Mouse (Mus musculus): ENCODE measurements around the gene Nusap1. TPM values are rescaled to one million over a fixed set of nuclear protein-coding genes. Genes with fewer than 3 reads are reported as not detected.
"Not testable (repeated sequence)": the region's sequence is repeated elsewhere in the genome, so short reads cannot be mapped to it uniquely, and the experiment has no call there.

Gene Nusap1
- total RNA-seq, 2 experiments from 2014 or later, result 1.1 to 1.5 TPM

GRCm38 (mm10) chr2:119636781-119637180 lies 18.7 kb downstream of the Nusap1 start:
- intact Hi-C loops (cut with DNase I), result no loop called here
- DNase-seq (ENCODE audit: low spot score), result no peak

DNA sequence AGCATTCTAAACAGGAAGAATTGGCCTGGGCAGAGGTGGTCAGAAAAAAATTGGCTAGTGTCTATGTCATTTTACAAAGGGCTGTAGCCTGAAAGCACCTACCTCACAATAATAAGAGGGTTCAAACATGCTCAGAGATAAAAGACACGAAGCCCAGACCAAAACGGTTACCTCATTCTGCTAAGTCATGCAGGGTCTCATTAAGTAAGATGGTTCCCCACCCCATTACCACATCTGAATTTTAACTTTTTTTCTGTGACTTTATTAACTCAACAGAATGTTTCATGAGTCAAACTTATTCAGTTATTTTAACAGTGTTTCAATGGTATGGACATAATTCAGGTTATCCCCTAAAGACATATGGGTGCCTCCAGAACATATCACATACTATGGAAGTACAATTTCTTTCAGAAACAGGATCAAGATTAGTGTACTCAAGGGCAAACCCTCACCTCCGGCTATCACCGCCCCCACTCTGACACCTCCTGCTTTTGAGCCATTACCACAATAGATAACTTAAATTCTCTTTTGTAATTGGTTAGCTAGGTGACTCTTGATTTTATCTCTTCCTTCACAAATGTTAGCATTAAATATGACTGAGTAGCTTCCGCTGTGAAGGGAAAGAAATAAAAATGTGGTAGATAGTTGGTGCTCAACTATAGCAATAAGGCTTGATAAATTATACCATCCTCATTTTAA lies 23.3 kb downstream of the Nusap1 start:
- intact Hi-C loops (cut with DNase I), result no loop called here
- no peak for DNase-seq (ENCODE audit: low spot score)

DNA sequence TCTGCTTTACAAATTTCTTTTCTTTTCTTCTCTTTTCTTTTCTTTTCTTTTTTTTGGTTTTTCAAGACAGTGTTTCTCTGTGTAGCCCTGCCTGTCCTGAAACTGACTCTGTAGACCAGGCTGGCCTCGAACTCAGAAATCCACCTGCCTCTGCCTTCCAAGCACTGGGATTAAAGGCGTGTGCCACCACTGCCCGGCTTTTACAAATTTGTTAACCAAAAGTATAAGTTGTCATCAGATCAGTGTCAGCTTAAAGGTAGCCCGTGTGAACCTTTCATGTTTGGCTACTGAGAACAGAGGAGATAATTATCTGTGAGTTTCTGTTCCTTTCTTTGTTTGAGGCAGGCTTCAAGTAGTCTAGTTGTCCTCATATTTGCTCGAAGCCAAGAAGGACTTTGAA lies 26.2 kb downstream of the Nusap1 start:
- intact Hi-C loops (cut with DNase I), result no loop called here
- no peak for DNase-seq (ENCODE audit: low spot score)

GRCm38 (mm10) chr2:119662220-119663182 lies 44.4 kb downstream of the Nusap1 start, which contains the start of gene Ndufaf1:
Gene Ndufaf1 (minus strand): TSS chr2:119662827.
- intact Hi-C loops (cut with DNase I), result loop anchor here (5.0 kb wide), 1 partner anchor 65 kb away; no protein-coding TSS in a partner anchor
- DNase-seq (ENCODE audit: low spot score), result peak; percentile 61

DNA sequence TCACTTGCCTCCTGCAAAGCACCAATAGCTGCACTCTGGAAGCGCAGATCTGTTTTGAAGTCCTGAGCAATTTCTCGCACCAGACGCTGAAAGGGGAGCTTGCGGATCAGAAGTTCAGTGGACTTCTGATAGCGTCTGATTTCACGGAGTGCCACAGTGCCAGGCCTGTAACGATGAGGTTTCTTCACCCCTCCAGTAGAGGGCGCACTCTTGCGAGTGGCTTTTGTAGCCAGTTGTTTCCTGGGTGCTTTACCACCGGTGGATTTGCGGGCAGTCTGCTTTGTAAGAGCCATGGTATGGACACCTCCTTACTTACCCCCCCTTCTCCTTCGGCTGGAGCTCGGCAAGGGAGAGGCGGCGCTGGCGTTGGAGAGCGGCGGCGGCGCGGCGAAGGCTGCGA lies 47.6 kb downstream of the Nusap1 start:
- intact Hi-C loops (cut with DNase I); DNase-seq (ENCODE audit: low spot score): not testable (repeated sequence)

- no peak for DNase-seq (ENCODE audit: low spot score)
- intact Hi-C loops (cut with DNase I), result no loop called here
These were observed 50.9 kb downstream of the Nusap1 start for GRCm38 (mm10) chr2:119669010-119669409.

- peak; percentile 86 for DNase-seq (ENCODE audit: low spot score)
- intact Hi-C loops (cut with DNase I), result loop anchor here (5.0 kb wide), 1 partner anchor 132 kb away; no protein-coding TSS in a partner anchor
These were observed 56.6 kb downstream of the Nusap1 start, which contains the start of gene Rtf1 for GRCm38 (mm10) chr2:119674525-119675214. Gene Rtf1 (plus strand): TSS chr2:119675068.

- intact Hi-C loops (cut with DNase I), result no loop called here
- no peak for DNase-seq (ENCODE audit: low spot score)
These were observed 57.2 kb downstream of the Nusap1 start for GRCm38 (mm10) chr2:119675215-119675784.

GRCm38 (mm10) chr2:119675831-119676230 lies 57.7 kb downstream of the Nusap1 start:
- DNase-seq (ENCODE audit: low spot score), result no peak
- intact Hi-C loops (cut with DNase I), result no loop called here

DNA sequence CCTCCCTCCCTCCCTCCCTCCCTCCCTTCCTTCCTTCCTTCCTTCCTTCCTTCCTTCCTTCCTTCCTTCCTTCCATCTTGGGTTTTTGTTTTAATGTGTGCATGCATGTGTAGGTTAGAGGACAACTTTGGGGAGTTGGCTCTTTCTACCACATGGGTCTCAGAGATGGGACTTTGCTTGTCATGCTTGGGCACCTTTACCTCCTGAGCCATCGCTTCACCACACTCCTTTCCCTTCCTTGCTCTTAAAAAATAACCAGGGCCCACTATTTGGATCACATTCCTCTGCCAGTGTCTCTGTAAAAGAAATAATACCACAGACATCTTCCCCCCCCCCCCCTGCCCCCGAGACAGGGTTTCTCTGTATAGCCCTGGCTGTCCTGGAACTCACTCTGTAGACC lies 65.6 kb downstream of the Nusap1 start:
- intact Hi-C loops (cut with DNase I), result no loop called here
- no peak for DNase-seq (ENCODE audit: low spot score)

DNA sequence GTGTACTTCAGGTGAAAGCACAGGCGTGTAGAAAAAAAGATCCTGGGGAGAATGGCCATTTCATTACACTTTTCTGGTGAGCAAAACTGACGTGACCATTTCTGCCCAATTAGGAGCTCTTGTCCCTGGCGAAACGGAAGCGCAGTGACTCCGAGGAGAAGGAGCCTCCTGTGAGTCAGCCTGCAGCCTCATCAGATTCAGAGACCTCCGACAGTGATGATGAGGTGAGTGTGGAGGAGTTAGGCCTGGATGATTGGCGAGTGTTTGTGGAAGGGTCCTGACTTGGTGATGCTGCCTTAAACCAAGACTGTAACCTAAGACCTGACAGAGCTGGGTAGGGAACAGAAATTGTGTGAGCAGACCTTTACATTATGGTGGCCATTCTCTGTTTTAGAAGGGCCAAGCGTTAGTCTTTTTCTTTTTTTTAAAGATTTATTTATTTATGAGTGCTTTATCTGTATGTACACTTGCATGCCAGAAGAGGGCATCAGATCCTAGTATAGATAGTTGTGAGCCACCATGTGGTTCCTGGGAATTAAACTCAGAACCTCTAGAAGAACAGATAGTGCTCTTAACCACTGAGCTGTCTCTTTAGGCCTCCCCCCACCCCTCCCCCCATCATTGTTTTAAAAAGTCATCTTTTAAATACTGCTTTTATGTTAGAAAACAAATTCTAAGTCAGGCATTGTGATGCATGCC lies 74.1 kb downstream of the Nusap1 start:
- intact Hi-C loops (cut with DNase I), result no loop called here
- DNase-seq (ENCODE audit: low spot score), result no peak

DNA sequence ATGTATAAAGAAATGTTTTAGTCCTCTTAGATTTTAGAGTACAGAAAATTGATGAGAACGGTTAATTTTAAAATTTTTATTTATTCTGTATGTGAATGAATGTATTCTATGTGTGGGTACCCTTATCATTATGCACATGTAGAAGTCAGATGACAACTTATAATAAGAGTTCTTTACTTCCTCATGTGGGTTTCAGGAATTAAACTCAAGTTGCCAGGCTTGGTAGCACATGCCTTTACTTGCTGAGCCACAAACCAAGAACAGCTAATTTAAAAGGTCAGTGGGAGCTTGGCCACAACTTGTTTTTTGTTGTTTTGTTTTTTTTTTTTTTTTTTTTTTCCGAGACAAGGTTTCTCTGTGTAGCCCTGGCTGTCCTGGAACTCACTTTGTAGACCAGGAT lies 76.7 kb downstream of the Nusap1 start:
- intact Hi-C loops (cut with DNase I), result no loop called here
- DNase-seq (ENCODE audit: low spot score), result no peak

GRCm38 (mm10) chr2:119696111-119696510 lies 78.0 kb downstream of the Nusap1 start:
- intact Hi-C loops (cut with DNase I), result no loop called here
- DNase-seq (ENCODE audit: low spot score), result no peak

GRCm38 (mm10) chr2:119698472-119698871 lies 80.4 kb downstream of the Nusap1 start:
- intact Hi-C loops (cut with DNase I), result no loop called here
- no peak for DNase-seq (ENCODE audit: low spot score)

DNA sequence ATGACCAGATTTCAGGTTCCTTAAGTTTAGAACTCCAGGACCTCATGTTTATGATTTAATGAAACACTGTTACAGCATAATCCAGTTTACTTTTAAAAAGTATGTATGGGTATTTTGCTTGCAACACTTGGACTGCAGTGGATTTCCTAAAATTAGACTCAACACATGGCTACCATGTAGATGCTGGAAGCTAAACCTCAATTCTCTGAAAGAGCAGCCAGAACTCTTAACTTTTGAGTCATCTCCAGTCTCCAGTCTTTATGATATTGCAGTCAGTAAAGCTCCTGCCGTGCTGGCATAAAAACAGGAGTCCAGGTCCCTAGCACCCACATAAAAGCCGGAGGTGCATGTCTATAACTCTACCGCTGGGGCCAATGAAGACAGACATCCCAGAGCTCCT lies 81.9 kb downstream of the Nusap1 start:
- no peak for DNase-seq (ENCODE audit: low spot score)
- intact Hi-C loops (cut with DNase I), result no loop called here
